Comparison of ENCODE assay signal across 21 mouse cellular contexts in genomic region chr7:112896363-112896762, GRCm38 (mm10). TPM values are rescaled to one million over a fixed set of nuclear protein-coding genes. Genes with fewer than 3 reads are reported as not detected.
DNase-seq lines count a peak whose midpoint lies in the region; ATAC-seq lines count a peak whose summit lies in the region.
"Had no signal": no experiment of that assay in that cellular context is flagged by ENCODE, and none has a peak within 500 bp of the region (broad histone marks: within the 10 kb centered on the region; RNA-seq: fewer than 3 reads in every experiment).

No protein-coding gene starts in this region.

- peak; percentile 59 for DNase-seq in adrenal gland, adult 2 months
- DNase-seq in adrenal gland, adult 18-20 months (ENCODE audit: low spot score in 2 of 2): no peak
- DNase-seq in adrenal gland, postnatal 25 days: peak; percentile 16
- DNase-seq in adrenal gland, postnatal 10 days: no peak
- no peak for DNase-seq in kidney, postnatal 25 days
- DNase-seq in adrenal gland, postnatal 36 days: peak; percentile 37
- DNase-seq in T-cell, adult 2 months (ENCODE audit: low spot score): no peak
- DNase-seq: cerebellum, adult 11-12 months; cerebellum, adult 2 months; cerebellum, adult 9-10 months; cerebellum, postnatal 10 days; cerebellum, postnatal 25 days; forebrain, postnatal 0 days; gastrocnemius, adult 2 months had no signal

- no peak overlapping the region for H3K4me3 ChIP-seq in kidney, embryonic 15.5 days (replicated peaks)
- H3K4me3 ChIP-seq: embryonic facial prominence, embryonic 10.5 days; embryonic facial prominence, embryonic 12.5 days; forebrain, embryonic 13.5 days; forebrain, embryonic 15.5 days; gastrocnemius, adult 2 months had no signal

- H3K9ac ChIP-seq in kidney, embryonic 15.5 days: no peak overlapping the region
- H3K9ac ChIP-seq: embryonic facial prominence, embryonic 12.5 days; forebrain, embryonic 13.5 days; forebrain, embryonic 15.5 days; forebrain, postnatal 0 days had no signal

- ATAC-seq in kidney, embryonic 15.5 days (replicated peaks; ENCODE audit: low FRiP score): 0 out of 2 replicates have a peak, but pooled peaks have one; percentile 13
- ATAC-seq: forebrain, embryonic 13.5 days; forebrain, embryonic 15.5 days; forebrain, postnatal 0 days had no signal

- H3K27me3 ChIP-seq in kidney, embryonic 15.5 days: no peaks in the 10 kb centered on the region
- H3K27me3 ChIP-seq: embryonic facial prominence, embryonic 12.5 days; forebrain, embryonic 13.5 days; forebrain, embryonic 15.5 days had no signal

- H3K9me3 ChIP-seq in kidney, embryonic 15.5 days (replicated peaks): no peaks in the 10 kb centered on the region
- H3K9me3 ChIP-seq: embryonic facial prominence, embryonic 10.5 days; embryonic facial prominence, embryonic 12.5 days; forebrain, embryonic 13.5 days; forebrain, embryonic 15.5 days had no signal

- WGBS in kidney, embryonic 15.5 days: 87% methylated on average over 2 of the region's 2 CpGs

- no peak overlapping the region for H3K27ac ChIP-seq in kidney, embryonic 15.5 days
- H3K27ac ChIP-seq: embryonic facial prominence, embryonic 10.5 days; embryonic facial prominence, embryonic 12.5 days; forebrain, embryonic 13.5 days; forebrain, embryonic 15.5 days; gastrocnemius, adult 2 months had no signal

- H3K4me1 ChIP-seq in kidney, embryonic 15.5 days: peaks cover 22% of the 10 kb centered on the region
- H3K4me1 ChIP-seq: embryonic facial prominence, embryonic 12.5 days; forebrain, embryonic 13.5 days; forebrain, embryonic 15.5 days had no signal

- peaks cover 88% of the 10 kb centered on the region for H3K36me3 ChIP-seq in kidney, embryonic 15.5 days

- no peak overlapping the region for H3K4me2 ChIP-seq in kidney, embryonic 15.5 days
- H3K4me2 ChIP-seq: embryonic facial prominence, embryonic 12.5 days; forebrain, embryonic 13.5 days; forebrain, embryonic 15.5 days had no signal

RNA-seq across cellular contexts. Expression of gene Rassf10, which starts 57.4 kb away (rescaled TPM):
- total RNA-seq in adrenal gland, adult 2 months (2021): 1 to 10 TPM; 1.8 to 2.4 TPM
- polyA plus RNA-seq in adrenal gland, adult 2 months (2012; rRNA removed): 1.9 and 2.9 TPM in 2 replicates
- 1 to 10 TPM in 1 of 2 experiments, under 1 TPM in 1; 0.61 to 4.0 TPM for total RNA-seq in adrenal gland, adult 18-20 months (2021)
- total RNA-seq in adrenal gland, postnatal 25 days (2021): 9.1 and 12.5 TPM in 2 replicates
- 1 to 10 TPM; 2.6 to 6.1 TPM for total RNA-seq in adrenal gland, postnatal 10 days (2021)
- 19.8 and 20.4 TPM in 2 replicates for polyA plus RNA-seq in kidney, embryonic 15.5 days (2015; fragmentation: Nextera tagmentation; extraction: Ambion mirVana)
- total RNA-seq in adrenal gland, postnatal 36 days (2021): 1 to 10 TPM; 3.4 to 8.0 TPM
- total RNA-seq: MEL had no signal
- polyA plus RNA-seq: C2C12 had no signal

Comparison
In these comparisons a context has a peak if more than half of its experiments do, and no peak if none do; other contexts are left out.
1. DNase-seq: peak in adrenal gland, adult 2 months (single experiment), adrenal gland, postnatal 25 days (single experiment) and adrenal gland, postnatal 36 days (2 of 2); none in adrenal gland, adult 18-20 months (0 of 2), adrenal gland, postnatal 10 days (single experiment), kidney, postnatal 25 days (0 of 2) and T-cell, adult 2 months (single experiment).